ENCODE assay signal across 20 mouse cellular contexts in genomic region chr16:36670590-36670989, GRCm38 (mm10). TPM values are rescaled to one million over a fixed set of nuclear protein-coding genes. Genes with fewer than 3 reads are reported as not detected.
"Had no signal": no experiment of that assay in that cellular context is flagged by ENCODE, and none has a peak within 500 bp of the region (broad histone marks: within the 10 kb centered on the region; RNA-seq: fewer than 3 reads in every experiment).

No protein-coding gene starts in this region.

- H3K27ac ChIP-seq: midbrain, embryonic 10.5 days; midbrain, embryonic 12.5 days; neural tube, embryonic 13.5 days; neural tube, embryonic 15.5 days had no signal

- H3K27me3 ChIP-seq: midbrain, embryonic 12.5 days; neural tube, embryonic 13.5 days; neural tube, embryonic 15.5 days had no signal

- H3K4me3 ChIP-seq: midbrain, embryonic 10.5 days; midbrain, embryonic 12.5 days; neural tube, embryonic 13.5 days; neural tube, embryonic 15.5 days had no signal

- H3K4me1 ChIP-seq: midbrain, embryonic 10.5 days; midbrain, embryonic 12.5 days; neural tube, embryonic 13.5 days; neural tube, embryonic 15.5 days had no signal

- H3K36me3 ChIP-seq: midbrain, embryonic 10.5 days; midbrain, embryonic 12.5 days; neural tube, embryonic 13.5 days; neural tube, embryonic 15.5 days had no signal

- H3K4me2 ChIP-seq: lung, embryonic 14.5 days; midbrain, embryonic 12.5 days; neural tube, embryonic 13.5 days; neural tube, embryonic 15.5 days had no signal

- H3K9me3 ChIP-seq: midbrain, embryonic 10.5 days; midbrain, embryonic 12.5 days; neural tube, embryonic 13.5 days; neural tube, embryonic 15.5 days had no signal

- ATAC-seq: midbrain, embryonic 16.5 days had no signal

- DNase-seq: lung, adult 18-20 months; lung, embryonic 14.5 days; lung, postnatal 10 days; lung, postnatal 4 days; midbrain, embryonic 14.5 days; retina, postnatal 1 day; right cerebral cortex, adult 18-20 months; right cerebral cortex, postnatal 25 days; right cerebral cortex, postnatal 4 days; spleen, adult 18-20 months; thymus, adult 18-20 months; thymus, postnatal 25 days; thymus, postnatal 4 days had no signal

- H3K9ac ChIP-seq: lung, embryonic 14.5 days; midbrain, embryonic 12.5 days; neural tube, embryonic 13.5 days; neural tube, embryonic 15.5 days had no signal

RNA-seq across cellular contexts. Expression of gene Cd86, which starts 4.7 kb away (rescaled TPM):
- total RNA-seq: megakaryocyte-erythroid progenitor cell, adult 5-6 weeks had no signal

RNA-seq across cellular contexts. Expression of gene Ildr1, which starts 23.2 kb away (rescaled TPM):
- polyA plus RNA-seq: midbrain, embryonic 12.5 days; neural tube, embryonic 11.5 days; neural tube, embryonic 13.5 days had no signal
